Mouse (Mus musculus): ENCODE data around the gene Zfhx3. TPM values are rescaled to one million over a fixed set of nuclear protein-coding genes. Genes with fewer than 3 reads are reported as not detected.

Gene Zfhx3
- total and polyA plus RNA-seq, 3 experiments, result 0.23 to 2.5 TPM; not detected in 1

DNA sequence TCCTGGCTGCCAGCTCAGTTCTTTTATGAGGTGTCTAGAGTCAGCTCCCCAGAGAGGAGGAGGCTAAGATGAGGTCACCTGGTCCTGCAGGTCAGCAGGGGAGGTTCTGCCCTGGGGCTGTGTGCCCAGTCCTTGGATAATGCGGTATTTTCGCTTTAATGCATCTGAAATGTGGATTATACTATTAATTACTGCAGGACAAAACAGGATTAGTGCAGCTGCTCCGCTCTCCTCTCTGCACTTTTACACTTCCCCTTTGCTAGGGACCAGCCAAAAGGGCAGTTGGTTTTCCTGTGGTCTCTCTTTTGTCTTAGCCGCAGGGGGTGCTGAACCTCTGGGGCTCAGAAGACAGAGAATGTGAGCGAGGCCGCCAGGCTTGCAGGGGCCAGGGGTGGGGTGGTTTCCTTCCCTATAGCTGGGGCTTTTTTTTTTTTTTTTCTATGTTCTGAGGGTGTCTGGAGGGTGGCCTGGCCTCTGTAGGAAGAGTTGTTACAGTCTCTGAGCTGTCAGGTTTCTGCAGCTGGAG is 806.5 kb downstream of the Zfhx3 start:
- no peaks in the 10 kb centered on the region for H3K4me1 ChIP-seq (ENCODE audit: control insufficient read depth in 1 of 2, insufficient read depth in 2 of 2, low read length in 2 of 2)
- H3K4me3 ChIP-seq (ENCODE audit: control insufficient read depth in 1 of 2, insufficient read depth in 1 of 2, low read depth in 2 of 2, low read length in 2 of 2), result no peak overlapping the region
- DNase-seq (ENCODE audit: low read depth, low spot score), result no peak
- no peak overlapping the region for H3K9ac ChIP-seq (ENCODE audit: control insufficient read depth, low read depth, low read length, poor library complexity, severe bottlenecking)
- H3K9me3 ChIP-seq (replicated peaks; ENCODE audit: insufficient read depth, low read length), result no peaks in the 10 kb centered on the region
- no peaks in the 10 kb centered on the region for H3K36me3 ChIP-seq (ENCODE audit: control insufficient read depth in 1 of 2, insufficient read depth in 2 of 2, low read length in 2 of 2)
- no peak overlapping the region for H3K27ac ChIP-seq (ENCODE audit: control insufficient read depth, low read depth, low read length)
- TF ChIP-seq SMC3 (IDR thresholded peaks at IDR 0.05; ENCODE audit: low read depth, low read length), result no peak
- no peak for TF ChIP-seq MAZ (IDR thresholded peaks at IDR 0.05; ENCODE audit: low read depth, low read length)
- no peak for TF ChIP-seq MXI1 (IDR thresholded peaks at IDR 0.05; ENCODE audit: low read depth, low read length)
- no peak for TF ChIP-seq GABPA (IDR thresholded peaks at IDR 0.05; ENCODE audit: low read depth, low read length)
- no peak for TF ChIP-seq EP300 (IDR thresholded peaks at IDR 0.05; ENCODE audit: low read depth in 1 of 2, low read length in 2 of 2)
- no peak for TF ChIP-seq ELF1 (IDR thresholded peaks at IDR 0.05; ENCODE audit: low read depth, low read length)
- TF ChIP-seq SIN3A (IDR thresholded peaks at IDR 0.05; ENCODE audit: low read length), result no peak
- TF ChIP-seq POLR2AphosphoS2 (IDR thresholded peaks at IDR 0.05; ENCODE audit: low read length), result no peak
- TF ChIP-seq ZC3H11A (IDR thresholded peaks at IDR 0.05; ENCODE audit: low read depth, low read length), result no peak
- TF ChIP-seq ZNF384 (IDR thresholded peaks at IDR 0.05; ENCODE audit: low read depth, low read length), result no peak
- TF ChIP-seq CHD1 (IDR thresholded peaks at IDR 0.05; ENCODE audit: low read depth, low read length), result no peak
- no peaks in the 10 kb centered on the region for H3K27me3 ChIP-seq (ENCODE audit: control insufficient read depth in 1 of 2, insufficient read depth in 2 of 2, low read length in 2 of 2)
- H3K79me2 ChIP-seq (ENCODE audit: control insufficient read depth, insufficient read depth, low read length, poor library complexity), result no peaks in the 10 kb centered on the region

DNA sequence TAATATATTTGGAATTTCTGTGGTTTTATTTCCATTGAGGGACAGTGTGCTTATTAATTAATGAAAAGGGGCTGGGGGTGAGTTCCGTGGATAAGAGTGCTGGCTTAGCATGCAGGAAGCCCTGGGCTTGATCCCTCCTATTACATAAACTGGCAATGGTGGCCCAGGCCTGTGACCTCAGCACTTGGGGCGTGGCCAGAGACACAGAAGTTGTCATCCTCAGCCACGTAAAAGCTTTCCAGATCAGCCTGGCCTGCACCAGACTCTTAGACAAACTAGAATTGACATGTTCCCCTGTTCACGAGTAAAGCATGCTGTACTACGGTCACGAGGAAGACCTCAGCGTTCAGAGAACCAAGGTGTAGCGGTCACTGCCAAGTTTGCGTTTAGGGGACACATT is 808.4 kb downstream of the Zfhx3 start:
- no peak overlapping the region for H3K9ac ChIP-seq (ENCODE audit: control insufficient read depth, low read depth, low read length, poor library complexity, severe bottlenecking)
- H3K36me3 ChIP-seq (ENCODE audit: control insufficient read depth in 1 of 2, insufficient read depth in 2 of 2, low read length in 2 of 2), result no peaks in the 10 kb centered on the region
- H3K27me3 ChIP-seq (ENCODE audit: control insufficient read depth in 1 of 2, insufficient read depth in 2 of 2, low read length in 2 of 2), result no peaks in the 10 kb centered on the region
- H3K27ac ChIP-seq (ENCODE audit: control insufficient read depth, low read depth, low read length), result no peak overlapping the region
- H3K4me3 ChIP-seq (ENCODE audit: control insufficient read depth in 1 of 2, insufficient read depth in 1 of 2, low read depth in 2 of 2, low read length in 2 of 2), result no peak overlapping the region
- no peaks in the 10 kb centered on the region for H3K9me3 ChIP-seq (replicated peaks; ENCODE audit: insufficient read depth, low read length)
- no peaks in the 10 kb centered on the region for H3K79me2 ChIP-seq (ENCODE audit: control insufficient read depth, insufficient read depth, low read length, poor library complexity)
- no peaks in the 10 kb centered on the region for H3K4me1 ChIP-seq (ENCODE audit: control insufficient read depth in 1 of 2, insufficient read depth in 2 of 2, low read length in 2 of 2)
- TF ChIP-seq NRF1 (IDR thresholded peaks at IDR 0.05; ENCODE audit: insufficient read depth, low read depth, low read length, poor library complexity, severe bottlenecking) (no peak), SMC3 (IDR thresholded peaks at IDR 0.05; ENCODE audit: low read depth, low read length) (no peak), CHD2 (IDR thresholded peaks at IDR 0.05; ENCODE audit: low read length) (no peak), MYB (IDR thresholded peaks at IDR 0.05; ENCODE audit: low read depth, low read length) (no peak), TBP (IDR thresholded peaks at IDR 0.05; ENCODE audit: low read depth, low read length) (no peak), ZKSCAN1 (IDR thresholded peaks at IDR 0.05; ENCODE audit: low read depth, low read length) (no peak), ZNF384 (IDR thresholded peaks at IDR 0.05; ENCODE audit: low read depth, low read length) (no peak), RAD21 (IDR thresholded peaks at IDR 0.05; ENCODE audit: low read depth, low read length) (no peak), GATA1 (IDR thresholded peaks at IDR 0.05; ENCODE audit: low read depth, low read length) (no peak), HCFC1 (IDR thresholded peaks at IDR 0.05; ENCODE audit: low read depth, low read length) (no peak), USF2 (IDR thresholded peaks at IDR 0.05; ENCODE audit: borderline replicate concordance in 1 of 2, insufficient read depth in 1 of 2, low read depth in 1 of 2, low read length in 2 of 2) (no peak), POLR2AphosphoS5 (IDR thresholded peaks at IDR 0.05; ENCODE audit: borderline replicate concordance, low read depth, low read length) (no peak), CHD1 (IDR thresholded peaks at IDR 0.05; ENCODE audit: low read depth, low read length) (no peak), TCF12 (IDR thresholded peaks at IDR 0.05; ENCODE audit: low read depth, low read length) (no peak), UBTF (IDR thresholded peaks at IDR 0.05; ENCODE audit: borderline replicate concordance, insufficient read depth, low read depth, low read length) (no peak), USF1 (IDR thresholded peaks at IDR 0.05; ENCODE audit: low read depth, low read length) (no peak), SIN3A (IDR thresholded peaks at IDR 0.05; ENCODE audit: low read length) (no peak), GABPA (IDR thresholded peaks at IDR 0.05; ENCODE audit: low read depth, low read length) (no peak)
- DNase-seq (ENCODE audit: low read depth, low spot score), result no peak

Measured in MEL (cell line).